Mouse (Mus musculus) myocyte (in vitro differentiated cells): ENCODE results near the gene Tbx6. TPM values are rescaled to one million over a fixed set of nuclear protein-coding genes. Genes with fewer than 3 reads are reported as not detected.
A peak's percentile ranks its signal among the peaks of the same experiment; 100 is the strongest.

ENCODE experiments used
- H3K27me3 ChIP-seq: one replicate; pipeline ENCODE4 v1.6.1; 2011; ENCODE audit not compliant: control insufficient read depth, insufficient read depth, insufficient read length
- H3K36me3 ChIP-seq: one replicate; pipeline ENCODE4 v1.6.1; 2011; ENCODE audit not compliant: control insufficient read depth, insufficient read depth
- H3K4me2 ChIP-seq: one replicate; pipeline ENCODE4 v1.6.1; 2011; ENCODE audit warnings: low read depth, control low read depth
- H3K4me3 ChIP-seq: one replicate; pipeline ENCODE4 v1.5.1; 2011; ENCODE audit warnings: mild to moderate bottlenecking, control low read depth, moderate library complexity
- H3K79me2 ChIP-seq: one replicate; pipeline ENCODE4 v1.6.1; 2011; ENCODE audit not compliant: control insufficient read depth, insufficient read depth
- H3ac ChIP-seq: one replicate; pipeline ENCODE4 v1.6.1; 2011; ENCODE audit not compliant: control insufficient read depth, insufficient read length
- CEBPB ChIP-seq: IDR thresholded peaks from 2 replicates; pipeline ENCODE4 v1.6.1; 2011; ENCODE audit warnings: mild to moderate bottlenecking, moderate library complexity; ENCODE audit not compliant: poor library complexity, insufficient read depth, severe bottlenecking
- E2F4 ChIP-seq: IDR thresholded peaks from one replicate; pipeline ENCODE4 v1.6.1; 2011; ENCODE audit warnings: mild to moderate bottlenecking, control low read depth, moderate library complexity; ENCODE audit not compliant: insufficient read depth
- MAX ChIP-seq: IDR thresholded peaks from one replicate; pipeline ENCODE4 v1.6.1; 2011; ENCODE audit warnings: low read depth, mild to moderate bottlenecking, control low read depth
- MYOD1 ChIP-seq, 3 experiments: IDR thresholded peaks; one replicate each; pipeline ENCODE4 v1.6.1; 2011; ENCODE audit warnings: control low read depth in 2 of 3, low read depth in 2 of 3, mild to moderate bottlenecking in 2 of 3, moderate library complexity in 1 of 3; ENCODE audit not compliant: insufficient read length in 2 of 3, control insufficient read depth in 1 of 3
- MYOG ChIP-seq, 3 experiments: IDR thresholded peaks; one replicate each; pipeline ENCODE4 v1.6.1; 2011; ENCODE audit warnings: control low read depth in 2 of 3, low read depth in 2 of 3, mild to moderate bottlenecking in 2 of 3; ENCODE audit not compliant: insufficient read length in 2 of 3, control insufficient read depth in 1 of 3, insufficient read depth in 1 of 3
- POLR2A ChIP-seq: IDR thresholded peaks from one replicate; pipeline ENCODE4 v1.6.1; 2011; ENCODE audit warnings: low read depth, mild to moderate bottlenecking, control low read depth, moderate library complexity; ENCODE audit not compliant: insufficient read length
- POLR2AphosphoS2 ChIP-seq: IDR thresholded peaks from one replicate; pipeline ENCODE4 v1.6.1; 2011; ENCODE audit warnings: low read depth, control low read depth; ENCODE audit not compliant: insufficient read length
- REST ChIP-seq: IDR thresholded peaks from one replicate; pipeline ENCODE4 v1.6.1; 2011; ENCODE audit warnings: mild to moderate bottlenecking, control low read depth, moderate library complexity; ENCODE audit not compliant: insufficient read depth, insufficient read length
- SRF ChIP-seq: IDR thresholded peaks from one replicate; pipeline ENCODE4 v1.6.1; 2011; ENCODE audit warnings: low read depth; ENCODE audit not compliant: control insufficient read depth, insufficient read length
- TCF12 ChIP-seq: IDR thresholded peaks from one replicate; pipeline ENCODE4 v1.6.1; 2011; ENCODE audit warnings: mild to moderate bottlenecking, control low read depth; ENCODE audit not compliant: poor library complexity, insufficient read depth, severe bottlenecking
- TCF3 ChIP-seq: IDR thresholded peaks from one replicate; pipeline ENCODE4 v1.6.1; 2011; ENCODE audit warnings: low read depth, control low read depth; ENCODE audit not compliant: insufficient read length
- USF1 ChIP-seq: IDR thresholded peaks from one replicate; pipeline ENCODE4 v1.6.1; 2011; ENCODE audit warnings: low read depth, mild to moderate bottlenecking, control low read depth, moderate library complexity
- polyA plus RNA-seq: library from polyadenylated mRNA; unstranded; fragments of >200 nt; fragmentation: generic; extraction: Trizol; gene quantifications from one replicate; pipeline ENCODE4 v1.2.1, GENCODE M21; 2012; ENCODE audit warnings: missing spikeins

Tbx6 gene
- polyA plus RNA-seq, 1 experiment = 0.23 TPM

- peaks cover 7% of the 10 kb centered on the region for H3K79me2 ChIP-seq
- peak overlapping the region; percentile 82 for H3K4me2 ChIP-seq
- peaks cover 5% of the 10 kb centered on the region for H3K36me3 ChIP-seq
- H3ac ChIP-seq = peak overlapping the region; percentile 81
- no peak for TF ChIP-seq SRF
- no peak for TF ChIP-seq MYOG (IDR thresholded peaks at IDR 0.05; ENCODE audit: control insufficient read depth in 1 of 3, insufficient read depth in 1 of 3, insufficient read length in 2 of 3, low read depth in 2 of 3)
- peak; percentile 37 for TF ChIP-seq POLR2A
- peak in 1 of 3 experiments; percentile 9 for TF ChIP-seq MYOD1 (IDR thresholded peaks at IDR 0.05; ENCODE audit: control insufficient read depth in 1 of 3, insufficient read length in 2 of 3, low read depth in 2 of 3)
- peak overlapping the region; percentile 72 for H3K4me3 ChIP-seq
- no peaks in the 10 kb centered on the region for H3K27me3 ChIP-seq
Measured at GRCm38 (mm10) chr7:126759672-126760390, 21.5 kb upstream of the Tbx6 start.

- Histone ChIP-seq H3K4me2 (peak overlapping the region; percentile 82), H3K27me3 (no peaks in the 10 kb centered on the region), H3ac (peak overlapping the region; percentile 81), H3K36me3 (peaks cover 5% of the 10 kb centered on the region), H3K79me2 (peaks cover 7% of the 10 kb centered on the region), H3K4me3 (peak overlapping the region; percentile 72)
- TF ChIP-seq CEBPB (no peak), E2F4 (no peak), MYOD1 (IDR thresholded peaks at IDR 0.05; ENCODE audit: control insufficient read depth in 1 of 3, insufficient read length in 2 of 3, low read depth in 2 of 3) (no peak), TCF12 (no peak), SRF (no peak), REST (no peak), MYOG (IDR thresholded peaks at IDR 0.05; ENCODE audit: control insufficient read depth in 1 of 3, insufficient read depth in 1 of 3, insufficient read length in 2 of 3, low read depth in 2 of 3) (no peak), MAX (no peak), USF1 (no peak), POLR2A (no peak), TCF3 (no peak), POLR2AphosphoS2 (no peak)
Measured at GRCm38 (mm10) chr7:126760391-126760802, 20.9 kb upstream of the Tbx6 start.

GRCm38 (mm10) chr7:126760956-126761355 lies 20.3 kb upstream of the Tbx6 start:
- H3K36me3 ChIP-seq = peaks cover 5% of the 10 kb centered on the region
- no peak overlapping the region for H3ac ChIP-seq
- no peaks in the 10 kb centered on the region for H3K27me3 ChIP-seq
- H3K4me2 ChIP-seq = peak overlapping the region; percentile 82
- H3K4me3 ChIP-seq = peak overlapping the region; percentile 72
- TF ChIP-seq POLR2A = no peak
- TF ChIP-seq TCF12 = no peak
- no peak for TF ChIP-seq SRF
- no peak for TF ChIP-seq USF1
- no peak for TF ChIP-seq POLR2AphosphoS2
- TF ChIP-seq CEBPB = no peak
- no peak for TF ChIP-seq MAX
- TF ChIP-seq TCF3 = no peak
- no peak for TF ChIP-seq E2F4
- no peak for TF ChIP-seq REST
- no peak for TF ChIP-seq MYOD1 (IDR thresholded peaks at IDR 0.05; ENCODE audit: control insufficient read depth in 1 of 3, insufficient read length in 2 of 3, low read depth in 2 of 3)
- TF ChIP-seq MYOG (IDR thresholded peaks at IDR 0.05; ENCODE audit: control insufficient read depth in 1 of 3, insufficient read depth in 1 of 3, insufficient read length in 2 of 3, low read depth in 2 of 3) = no peak
- peaks cover 7% of the 10 kb centered on the region for H3K79me2 ChIP-seq

GRCm38 (mm10) chr7:126761529-126762067 lies 19.7 kb upstream of the Tbx6 start:
- no peak overlapping the region for H3K4me2 ChIP-seq
- H3ac ChIP-seq = no peak overlapping the region
- TF ChIP-seq CEBPB (no peak), POLR2AphosphoS2 (no peak), USF1 (no peak), REST (no peak), POLR2A (no peak), E2F4 (no peak)
- no peak overlapping the region for H3K4me3 ChIP-seq
- peaks cover 7% of the 10 kb centered on the region for H3K79me2 ChIP-seq
- peaks cover 5% of the 10 kb centered on the region for H3K36me3 ChIP-seq
- H3K27me3 ChIP-seq = no peaks in the 10 kb centered on the region

- Histone ChIP-seq H3ac (no peak overlapping the region), H3K79me2 (peaks cover 7% of the 10 kb centered on the region), H3K4me2 (no peak overlapping the region), H3K4me3 (no peak overlapping the region), H3K36me3 (peaks cover 5% of the 10 kb centered on the region), H3K27me3 (no peaks in the 10 kb centered on the region)
- no peak for TF ChIP-seq POLR2AphosphoS2
- TF ChIP-seq TCF12 = no peak
- no peak for TF ChIP-seq SRF
- TF ChIP-seq USF1 = no peak
- TF ChIP-seq CEBPB = no peak
- no peak for TF ChIP-seq MAX
- no peak for TF ChIP-seq TCF3
- TF ChIP-seq E2F4 = no peak
- TF ChIP-seq POLR2A = no peak
- TF ChIP-seq MYOD1 (IDR thresholded peaks at IDR 0.05; ENCODE audit: control insufficient read depth in 1 of 3, insufficient read length in 2 of 3, low read depth in 2 of 3) = no peak
- no peak for TF ChIP-seq REST
- TF ChIP-seq MYOG (IDR thresholded peaks at IDR 0.05; ENCODE audit: control insufficient read depth in 1 of 3, insufficient read depth in 1 of 3, insufficient read length in 2 of 3, low read depth in 2 of 3) = no peak
Measured at GRCm38 (mm10) chr7:126762471-126763008, 18.7 kb upstream of the Tbx6 start.
